Mouse (Mus musculus): Measurements from ENCODE around the gene Nr6a1. TPM values are rescaled to one million over a fixed set of nuclear protein-coding genes. Genes with fewer than 3 reads are reported as not detected.

The Nr6a1 gene
- total and polyA plus RNA-seq, 3 experiments, result 5.6 to 6.1 (median 5.8) TPM

GRCm38 (mm10) chr2:38914517-38914916, 13.0 kb downstream of the Nr6a1 start:
- TF ChIP-seq MEF2A (IDR thresholded peaks at IDR 0.05; ENCODE audit: borderline replicate concordance, low read depth, low read length) (no peak), SMC3 (IDR thresholded peaks at IDR 0.05; ENCODE audit: low read depth, low read length) (no peak), USF2 (conservative IDR thresholded peaks at IDR 0.05; ENCODE audit: low read depth, low read length) (no peak), HCFC1 (IDR thresholded peaks at IDR 0.05; ENCODE audit: low read depth, low read length) (no peak), POLR2AphosphoS2 (IDR thresholded peaks at IDR 0.05; ENCODE audit: low read depth, low read length) (no peak)
- Histone ChIP-seq H3K9me3 (replicated peaks; ENCODE audit: low read length) (no peaks in the 10 kb centered on the region), H3K9ac (ENCODE audit: insufficient read depth, low read depth) (no peak overlapping the region), H3K79me2 (replicated peaks; ENCODE audit: control insufficient read depth, extremely low read depth, insufficient read depth, poor library complexity, severe bottlenecking) (no peaks in the 10 kb centered on the region), H3K27me3 (replicated peaks) (no peaks in the 10 kb centered on the region), H3K4me1 (ENCODE audit: control insufficient read depth in 1 of 2, insufficient read depth in 2 of 2) (peaks cover 0 to 20% of the 10 kb centered on the region in 2 experiments; a peak in 2 of 4 replicates), H3K36me3 (replicated peaks in 1 of 2; ENCODE audit: control insufficient read depth in 1 of 2, insufficient read depth in 1 of 2, low read length in 1 of 2) (no peaks in the 10 kb centered on the region), H3K4me3 (replicated peaks in 1 of 3; ENCODE audit: low read depth in 2 of 3, low read length in 2 of 3, poor library complexity in 1 of 3) (no peak overlapping the region), H3K27ac (ENCODE audit: insufficient read depth, low read depth) (no peak overlapping the region), H3K4me2 (ENCODE audit: insufficient read depth, low read depth, poor library complexity, severe bottlenecking) (no peak overlapping the region)
- in situ Hi-C loops (cut with MboI; ENCODE audit: low pct_ligation_motif_present, low pct_unique_long_range_greater_than_20kb, low sequenced_read_pairs) (no loop called here), dilution Hi-C loops (cut with MboI; ENCODE audit: extremely low pct_ligation_motif_present, extremely low pct_unique_long_range_greater_than_20kb, low sequenced_read_pairs) (no loop called here)
- no peak for DNase-seq (ENCODE audit: extremely low read depth)

DNA sequence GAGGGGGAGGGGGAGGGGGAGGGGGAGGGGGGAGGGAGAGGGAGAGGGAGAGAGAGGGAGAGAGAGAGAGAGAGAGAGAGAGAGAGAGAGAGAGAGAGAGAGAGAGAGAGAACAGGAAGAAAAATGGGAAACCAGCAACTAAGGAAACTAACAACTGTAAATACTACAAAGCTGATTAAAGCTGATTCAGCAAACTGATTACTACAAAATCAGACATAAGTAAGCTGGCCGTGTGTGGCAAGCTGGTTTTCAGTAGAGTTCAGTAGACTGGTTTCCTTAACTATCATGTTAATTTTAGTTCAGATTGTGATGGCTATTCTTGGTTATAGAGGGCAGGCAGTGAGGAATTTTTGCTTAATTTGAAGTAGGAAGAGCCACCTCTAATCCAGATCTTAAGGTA, 18.9 kb downstream of the Nr6a1 start:
- peak; percentile 77 for TF ChIP-seq MAFK (IDR thresholded peaks at IDR 0.05; ENCODE audit: insufficient replicate concordance, low read length)
- no peak for TF ChIP-seq NRF1 (IDR thresholded peaks at IDR 0.05; ENCODE audit: low read depth, low read length)
- H3K4me3 ChIP-seq (replicated peaks in 1 of 3; ENCODE audit: low read depth in 2 of 3, low read length in 2 of 3, poor library complexity in 1 of 3), result no peak overlapping the region
- dilution Hi-C loops (cut with MboI; ENCODE audit: extremely low pct_ligation_motif_present, extremely low pct_unique_long_range_greater_than_20kb, low sequenced_read_pairs), result no loop called here
- H3K4me2 ChIP-seq (ENCODE audit: insufficient read depth, low read depth, poor library complexity, severe bottlenecking), result no peak overlapping the region
- H3K79me2 ChIP-seq (replicated peaks; ENCODE audit: control insufficient read depth, extremely low read depth, insufficient read depth, poor library complexity, severe bottlenecking), result no peaks in the 10 kb centered on the region
- H3K27me3 ChIP-seq (replicated peaks), result no peaks in the 10 kb centered on the region
- H3K4me1 ChIP-seq (ENCODE audit: control insufficient read depth in 1 of 2, insufficient read depth in 2 of 2), result peaks cover 0 to 9% of the 10 kb centered on the region in 2 experiments; a peak in 2 of 4 replicates
- in situ Hi-C loops (cut with MboI; ENCODE audit: low pct_ligation_motif_present, low pct_unique_long_range_greater_than_20kb, low sequenced_read_pairs), result no loop called here
- no peaks in the 10 kb centered on the region for H3K9me3 ChIP-seq (replicated peaks; ENCODE audit: low read length)
- no peaks in the 10 kb centered on the region for H3K36me3 ChIP-seq (replicated peaks in 1 of 2; ENCODE audit: control insufficient read depth in 1 of 2, insufficient read depth in 1 of 2, low read length in 1 of 2)
- H3K27ac ChIP-seq (ENCODE audit: insufficient read depth, low read depth), result no peak overlapping the region
- no peak overlapping the region for H3K9ac ChIP-seq (ENCODE audit: insufficient read depth, low read depth)
- DNase-seq (ENCODE audit: extremely low read depth), result no peak

- H3K27me3 ChIP-seq (replicated peaks), result no peaks in the 10 kb centered on the region
- H3K4me3 ChIP-seq (replicated peaks in 1 of 3; ENCODE audit: low read depth in 2 of 3, low read length in 2 of 3, poor library complexity in 1 of 3), result no peak overlapping the region
- H3K9me3 ChIP-seq (replicated peaks; ENCODE audit: low read length), result no peaks in the 10 kb centered on the region
- H3K36me3 ChIP-seq (replicated peaks in 1 of 2; ENCODE audit: control insufficient read depth in 1 of 2, insufficient read depth in 1 of 2, low read length in 1 of 2), result no peaks in the 10 kb centered on the region
- H3K9ac ChIP-seq (ENCODE audit: insufficient read depth, low read depth), result no peak overlapping the region
- H3K79me2 ChIP-seq (replicated peaks; ENCODE audit: control insufficient read depth, extremely low read depth, insufficient read depth, poor library complexity, severe bottlenecking), result no peaks in the 10 kb centered on the region
- no peak overlapping the region for H3K27ac ChIP-seq (ENCODE audit: insufficient read depth, low read depth)
- H3K4me1 ChIP-seq (ENCODE audit: control insufficient read depth in 1 of 2, insufficient read depth in 2 of 2), result peaks cover 0 to 4% of the 10 kb centered on the region in 2 experiments; a peak in 2 of 4 replicates
- no peak for DNase-seq (ENCODE audit: extremely low read depth)
- in situ Hi-C loops (cut with MboI; ENCODE audit: low pct_ligation_motif_present, low pct_unique_long_range_greater_than_20kb, low sequenced_read_pairs) (no loop called here), dilution Hi-C loops (cut with MboI; ENCODE audit: extremely low pct_ligation_motif_present, extremely low pct_unique_long_range_greater_than_20kb, low sequenced_read_pairs) (no loop called here)
- no peak for TF ChIP-seq MAFK (IDR thresholded peaks at IDR 0.05; ENCODE audit: insufficient replicate concordance, low read length)
- no peak for TF ChIP-seq ZC3H11A (IDR thresholded peaks at IDR 0.05; ENCODE audit: low read depth, low read length)
- TF ChIP-seq USF2 (conservative IDR thresholded peaks at IDR 0.05; ENCODE audit: low read depth, low read length), result no peak
- TF ChIP-seq RCOR1 (conservative IDR thresholded peaks at IDR 0.05; ENCODE audit: low read depth, low read length), result no peak
- no peak for TF ChIP-seq ELF1 (IDR thresholded peaks at IDR 0.05; ENCODE audit: low read depth, low read length)
- no peak for TF ChIP-seq NRF1 (IDR thresholded peaks at IDR 0.05; ENCODE audit: low read depth, low read length)
- no peak for TF ChIP-seq BHLHE40 (IDR thresholded peaks at IDR 0.05; ENCODE audit: low read depth, low read length)
- no peak for TF ChIP-seq TCF12 (IDR thresholded peaks at IDR 0.05; ENCODE audit: low read depth, low read length)
- TF ChIP-seq POLR2A (IDR thresholded peaks at IDR 0.05; ENCODE audit: low read depth, low read length), result no peak
- no peak overlapping the region for H3K4me2 ChIP-seq (ENCODE audit: insufficient read depth, low read depth, poor library complexity, severe bottlenecking)
Measured at GRCm38 (mm10) chr2:38906097-38906496, 21.4 kb downstream of the Nr6a1 start.
